Mouse (Mus musculus) brown adipose tissue, adult 24 weeks (tissue): ENCODE results near the gene Celf2. TPM values are rescaled to one million over a fixed set of nuclear protein-coding genes. Genes with fewer than 3 reads are reported as not detected.
"Not testable (repeated sequence)": the region's sequence is repeated elsewhere in the genome, so short reads cannot be mapped to it uniquely, and the experiment has no call there.

Experiments used
- H3K27ac ChIP-seq: fragments of 200-500 bp; replicated peaks from 2 replicates; pipeline ENCODE4 v1.5.1; 2012; ENCODE audit warnings: low read depth, mild to moderate bottlenecking, low read length
- H3K4me1 ChIP-seq: fragments of 200-500 bp; 2 replicates; pipeline ENCODE4 v1.6.1; 2012; ENCODE audit warnings: low read length, mixed read lengths; ENCODE audit not compliant: control insufficient read depth, insufficient read depth, insufficient read length
- H3K4me3 ChIP-seq: fragments of 200-500 bp; 2 replicates; pipeline ENCODE4 v1.5.1; 2012; ENCODE audit warnings: low read depth, mild to moderate bottlenecking, low read length, moderate library complexity; ENCODE audit not compliant: insufficient read depth
- polyA plus RNA-seq: library from polyadenylated mRNA; stranded (reverse); fragments of >200 nt; gene quantifications from 2 replicates; pipeline ENCODE4 v1.2.4, GENCODE M21; 2012; ENCODE audit not compliant: missing spikeins, insufficient read depth, insufficient read length

Celf2 gene
- 40.9 and 65.7 TPM in 2 replicates for polyA plus RNA-seq

GRCm38 (mm10) chr2:7509463-7509862, at the start of gene Celf2:
Gene Celf2 (minus strand): TSS chr2:7509563.
- H3K4me3 ChIP-seq, H3K27ac ChIP-seq, H3K4me1 ChIP-seq: not testable (repeated sequence)

GRCm38 (mm10) chr2:7555144-7555892, 46.0 kb upstream of the Celf2 start:
- no peak overlapping the region for H3K27ac ChIP-seq
- H3K4me1 ChIP-seq, result no peaks in the 10 kb centered on the region
- no peak overlapping the region for H3K4me3 ChIP-seq

GRCm38 (mm10) chr2:7554601-7555000, 45.2 kb upstream of the Celf2 start:
- Histone ChIP-seq H3K27ac (no peak overlapping the region), H3K4me3 (no peak overlapping the region), H3K4me1 (no peaks in the 10 kb centered on the region)

GRCm38 (mm10) chr2:7552887-7553286, 43.5 kb upstream of the Celf2 start:
- H3K27ac ChIP-seq, result no peak overlapping the region
- H3K4me3 ChIP-seq, result no peak overlapping the region
- H3K4me1 ChIP-seq, result no peaks in the 10 kb centered on the region

GRCm38 (mm10) chr2:7548886-7549285, 39.5 kb upstream of the Celf2 start:
- H3K27ac ChIP-seq, result no peak overlapping the region
- no peak overlapping the region for H3K4me3 ChIP-seq
- H3K4me1 ChIP-seq, result no peaks in the 10 kb centered on the region

GRCm38 (mm10) chr2:7534615-7535204, 25.3 kb upstream of the Celf2 start:
- Histone ChIP-seq H3K4me1 (no peaks in the 10 kb centered on the region), H3K4me3 (no peak overlapping the region), H3K27ac (no peak overlapping the region)

GRCm38 (mm10) chr2:7534195-7534594, 24.8 kb upstream of the Celf2 start:
- Histone ChIP-seq H3K4me3 (no peak overlapping the region), H3K27ac (no peak overlapping the region), H3K4me1 (no peaks in the 10 kb centered on the region)

GRCm38 (mm10) chr2:7531185-7531960, 22.0 kb upstream of the Celf2 start:
- H3K4me1 ChIP-seq, result no peaks in the 10 kb centered on the region
- no peak overlapping the region for H3K4me3 ChIP-seq
- no peak overlapping the region for H3K27ac ChIP-seq

- Histone ChIP-seq H3K4me1 (no peaks in the 10 kb centered on the region), H3K27ac (no peak overlapping the region)
Measured at GRCm38 (mm10) chr2:7530461-7531184, 21.3 kb upstream of the Celf2 start.

GRCm38 (mm10) chr2:7529637-7530036, 20.3 kb upstream of the Celf2 start:
- no peaks in the 10 kb centered on the region for H3K4me1 ChIP-seq
- no peak overlapping the region for H3K27ac ChIP-seq
- H3K4me3 ChIP-seq, result no peak overlapping the region

More at GRCm38 (mm10) chr2:7530461-7531184, 21.3 kb upstream of the Celf2 start:
- no peak overlapping the region for H3K4me3 ChIP-seq

GRCm38 (mm10) chr2:7526696-7527095, 17.3 kb upstream of the Celf2 start:
- Histone ChIP-seq H3K4me1 (no peaks in the 10 kb centered on the region), H3K27ac (no peak overlapping the region), H3K4me3 (no peak overlapping the region)

- Histone ChIP-seq H3K4me3 (no peak overlapping the region), H3K27ac (no peak overlapping the region), H3K4me1 (no peaks in the 10 kb centered on the region)
Measured at GRCm38 (mm10) chr2:7519473-7519872, 10.1 kb upstream of the Celf2 start.

GRCm38 (mm10) chr2:7493420-7493819, 15.9 kb downstream of the Celf2 start:
- H3K4me1 ChIP-seq, result no peaks in the 10 kb centered on the region
- H3K27ac ChIP-seq, result no peak overlapping the region
- H3K4me3 ChIP-seq, result no peak overlapping the region

GRCm38 (mm10) chr2:7484974-7485373, 24.4 kb downstream of the Celf2 start:
- Histone ChIP-seq H3K4me1 (no peaks in the 10 kb centered on the region), H3K27ac (no peak overlapping the region), H3K4me3 (no peak overlapping the region)

- H3K4me3 ChIP-seq, result no peak overlapping the region
- H3K4me1 ChIP-seq, result no peaks in the 10 kb centered on the region
- no peak overlapping the region for H3K27ac ChIP-seq
Measured at GRCm38 (mm10) chr2:7482062-7482461, 27.3 kb downstream of the Celf2 start.
